Mouse (Mus musculus) neural tube, embryonic 13.5 days (tissue): ENCODE measurements around the gene Prune1. TPM values are rescaled to one million over a fixed set of nuclear protein-coding genes. Genes with fewer than 3 reads are reported as not detected.

Experiments
- ATAC-seq: fragments of 200-750 bp; cut with Nextera tagmentation; 2 replicates; pipeline ENCODE4 v1.8.0; 2017; ENCODE audit warnings: low read depth, mild to moderate bottlenecking, moderate TSS enrichment, moderate library complexity
- H3K27ac ChIP-seq: fragments of 300-500 bp; sonication (generic); replicated peaks from 2 replicates; pipeline ENCODE4 v1.5.1; 2015; ENCODE audit warnings: moderate library complexity, mild to moderate bottlenecking, inconsistent platforms
- H3K27me3 ChIP-seq: fragments of 300-500 bp; sonication (generic); 2 replicates; pipeline ENCODE4 v1.6.1; 2015; ENCODE audit warnings: mild to moderate bottlenecking, inconsistent platforms
- H3K36me3 ChIP-seq: fragments of 300-500 bp; sonication (generic); 2 replicates; pipeline ENCODE4 v1.6.1; 2015; ENCODE audit warnings: mild to moderate bottlenecking, inconsistent platforms
- H3K4me1 ChIP-seq: fragments of 300-500 bp; sonication (generic); replicated peaks from 2 replicates; pipeline ENCODE4 v1.6.1; 2015; ENCODE audit warnings: inconsistent platforms
- H3K4me2 ChIP-seq: fragments of 300-500 bp; sonication (generic); 2 replicates; pipeline ENCODE4 v1.6.1; 2015; ENCODE audit warnings: inconsistent platforms, mild to moderate bottlenecking, moderate library complexity
- H3K4me3 ChIP-seq: fragments of 300-500 bp; sonication (generic); 2 replicates; pipeline ENCODE4 v1.5.1; 2015; ENCODE audit warnings: mild to moderate bottlenecking, inconsistent platforms
- H3K9ac ChIP-seq: fragments of 300-500 bp; sonication (generic); 2 replicates; pipeline ENCODE4 v1.6.1; 2015; ENCODE audit warnings: moderate library complexity, mild to moderate bottlenecking, inconsistent platforms
- H3K9me3 ChIP-seq: fragments of 300-500 bp; sonication (generic); 2 replicates; pipeline ENCODE4 v1.6.1; 2016; ENCODE audit warnings: inconsistent platforms
- WGBS: fragments of 180-500 bp; shearing (Covaris S2); methylation state at CpG from one replicate; pipeline ENCODE4 v1.1.7; 2015; 5-methylcytosine and 5-hydroxymethylcytosine counted together
- polyA plus RNA-seq: library from polyadenylated mRNA; unstranded; fragments of >200 nt; fragmentation: Nextera tagmentation; extraction: Ambion mirVana; gene quantifications from 2 replicates; pipeline ENCODE4 v1.2.1, GENCODE M21; 2015

The Prune1 gene
- polyA plus RNA-seq, 1 experiment from 2014 or later: 47.1 TPM

DNA sequence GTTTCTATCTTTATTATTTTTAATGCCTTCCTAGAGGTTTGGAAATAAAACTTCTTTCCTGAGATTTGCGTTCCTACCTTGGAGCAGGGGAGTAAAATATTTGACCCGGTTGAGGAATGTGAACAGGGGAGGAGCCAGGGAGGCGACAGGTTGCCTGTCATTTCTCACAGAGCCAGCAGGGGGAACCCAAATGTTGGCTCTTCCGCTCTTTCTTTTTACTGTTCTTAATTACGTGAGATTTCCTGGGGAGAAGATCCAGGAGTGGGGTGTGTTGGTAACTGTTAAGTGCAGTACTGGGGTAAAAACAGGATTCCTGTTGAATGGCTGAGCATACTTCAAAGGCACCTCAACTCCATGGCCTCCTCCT is 14.2 kb upstream of the Prune1 start:
- no peaks in the 10 kb centered on the region for H3K9me3 ChIP-seq
- no peak for ATAC-seq
- H3K9ac ChIP-seq: no peak overlapping the region
- H3K4me2 ChIP-seq: no peak overlapping the region
- H3K36me3 ChIP-seq: peaks cover 69% of the 10 kb centered on the region
- H3K4me3 ChIP-seq: no peak overlapping the region
- no peaks in the 10 kb centered on the region for H3K27me3 ChIP-seq
- 10% methylated on average over 5 of the region's 5 CpGs for WGBS
- no peak overlapping the region for H3K27ac ChIP-seq
- no peaks in the 10 kb centered on the region for H3K4me1 ChIP-seq

DNA sequence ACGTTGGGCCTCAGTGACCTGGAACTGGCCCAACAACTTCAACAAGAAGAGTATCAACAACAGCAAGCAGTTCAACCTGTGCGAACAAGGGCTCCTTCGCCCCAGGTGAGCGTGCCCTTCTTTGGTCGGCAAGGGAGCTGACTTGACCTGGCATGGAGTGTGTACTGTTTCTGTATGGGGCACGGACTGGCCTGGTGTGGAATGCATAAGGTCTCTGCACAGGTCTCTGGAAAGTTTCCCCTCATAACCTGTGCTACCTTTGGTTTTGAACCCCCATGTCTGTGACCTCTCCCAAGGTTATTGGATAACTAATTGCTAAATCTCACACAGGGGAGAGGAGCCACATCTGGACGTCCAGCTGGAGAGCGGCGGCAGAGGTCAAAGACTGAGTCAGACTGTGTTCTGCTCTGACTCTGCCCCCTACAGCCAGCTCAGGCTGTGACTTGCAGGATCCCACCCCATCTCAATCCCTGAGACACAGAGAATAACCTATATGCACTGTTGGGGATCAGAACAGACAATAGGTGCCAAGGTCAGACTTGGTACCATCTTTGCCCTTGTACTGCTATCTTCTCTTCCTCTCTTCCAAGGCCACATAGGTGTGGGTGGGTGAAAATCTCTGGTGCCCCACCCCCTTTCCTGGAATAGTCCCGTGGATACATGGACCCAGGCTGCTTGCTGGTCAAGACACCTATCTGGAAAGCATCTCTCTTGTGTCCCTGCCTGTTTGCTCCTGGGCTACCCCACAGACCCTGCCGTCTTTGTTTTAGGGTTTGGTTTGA is 13.6 kb upstream of the Prune1 start:
- Histone ChIP-seq H3K4me2 (no peak overlapping the region), H3K27ac (no peak overlapping the region), H3K27me3 (no peaks in the 10 kb centered on the region), H3K4me3 (no peak overlapping the region), H3K36me3 (peaks cover 75% of the 10 kb centered on the region), H3K4me1 (no peaks in the 10 kb centered on the region), H3K9me3 (no peaks in the 10 kb centered on the region), H3K9ac (no peak overlapping the region)
- WGBS: 80% methylated on average over 11 of the region's 11 CpGs
- no peak for ATAC-seq

DNA sequence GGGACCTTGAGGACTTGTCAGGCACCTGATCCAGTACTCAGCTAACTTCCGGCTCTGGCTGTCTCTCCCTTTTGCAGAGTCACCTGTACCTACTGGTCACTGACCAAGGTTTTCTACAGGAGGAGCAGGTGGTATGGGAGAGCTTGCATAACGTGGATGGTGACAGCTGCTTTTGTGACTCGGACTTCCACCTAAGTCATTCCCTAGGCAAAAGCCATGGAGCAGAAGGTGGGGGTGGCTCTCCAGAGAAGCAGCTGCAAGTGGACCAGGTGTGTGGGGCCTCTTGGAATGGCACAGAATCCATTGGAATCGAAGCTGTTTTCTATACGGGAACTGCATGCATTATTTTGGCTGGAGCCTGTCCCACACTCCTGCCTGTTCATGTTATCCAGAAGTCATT is 12.8 kb upstream of the Prune1 start:
- H3K4me1 ChIP-seq: no peaks in the 10 kb centered on the region
- no peak overlapping the region for H3K9ac ChIP-seq
- no peak overlapping the region for H3K27ac ChIP-seq
- ATAC-seq: no peak
- no peak overlapping the region for H3K4me2 ChIP-seq
- H3K27me3 ChIP-seq: no peaks in the 10 kb centered on the region
- H3K9me3 ChIP-seq: no peaks in the 10 kb centered on the region
- H3K4me3 ChIP-seq: no peak overlapping the region
- 85% methylated on average over 5 of the region's 5 CpGs for WGBS
- H3K36me3 ChIP-seq: peaks cover 83% of the 10 kb centered on the region

DNA sequence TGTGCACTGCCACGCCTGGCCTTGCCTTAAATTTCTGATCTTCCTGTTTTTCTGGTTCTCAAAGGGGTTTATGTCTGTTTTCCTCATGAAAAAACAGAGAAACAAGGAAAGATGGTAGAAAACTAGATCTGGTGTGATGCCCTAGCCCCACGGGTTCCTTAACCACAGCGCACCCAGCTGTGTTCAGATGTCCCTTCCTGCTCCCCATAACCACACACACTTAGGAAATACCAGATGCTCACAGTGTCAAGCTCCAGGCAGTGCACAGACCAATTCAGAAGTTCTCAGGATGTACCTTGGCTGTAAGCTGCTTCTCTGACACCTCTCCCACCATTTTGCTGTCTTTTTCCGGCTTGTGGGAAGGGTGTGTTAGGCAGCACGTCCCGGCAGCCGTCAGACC is 12.4 kb upstream of the Prune1 start:
- Histone ChIP-seq H3K4me1 (no peaks in the 10 kb centered on the region), H3K9ac (no peak overlapping the region), H3K27me3 (no peaks in the 10 kb centered on the region), H3K36me3 (peaks cover 87% of the 10 kb centered on the region), H3K9me3 (no peaks in the 10 kb centered on the region), H3K4me3 (no peak overlapping the region), H3K4me2 (no peak overlapping the region), H3K27ac (no peak overlapping the region)
- ATAC-seq: no peak
- 93% methylated on average over 7 of the region's 7 CpGs for WGBS

DNA sequence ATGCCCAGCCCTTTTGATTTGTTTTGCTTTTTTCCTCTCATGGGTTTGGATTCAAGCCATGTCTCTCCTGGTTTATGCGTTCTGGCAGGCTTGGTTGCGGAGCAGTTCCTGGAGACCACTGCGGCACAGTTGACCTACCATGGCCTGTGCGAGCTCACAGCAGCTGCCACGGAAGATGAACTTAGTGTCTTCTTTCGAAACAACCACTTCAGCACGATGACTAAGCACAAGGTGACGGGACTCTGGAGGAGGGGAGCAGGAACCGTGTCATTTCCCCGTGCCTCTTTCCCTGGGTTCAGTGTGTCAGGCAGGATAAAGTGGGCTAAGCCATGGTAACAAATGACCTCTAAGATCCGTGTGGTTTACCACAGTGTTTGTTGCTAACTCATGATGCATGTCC is 11.7 kb upstream of the Prune1 start:
- Histone ChIP-seq H3K4me3 (no peak overlapping the region), H3K27ac (no peak overlapping the region), H3K4me2 (no peak overlapping the region), H3K9ac (no peak overlapping the region), H3K27me3 (no peaks in the 10 kb centered on the region), H3K4me1 (no peaks in the 10 kb centered on the region), H3K9me3 (no peaks in the 10 kb centered on the region), H3K36me3 (peaks cover 93% of the 10 kb centered on the region)
- 87% methylated on average over 11 of the region's 11 CpGs for WGBS
- ATAC-seq: no peak

DNA sequence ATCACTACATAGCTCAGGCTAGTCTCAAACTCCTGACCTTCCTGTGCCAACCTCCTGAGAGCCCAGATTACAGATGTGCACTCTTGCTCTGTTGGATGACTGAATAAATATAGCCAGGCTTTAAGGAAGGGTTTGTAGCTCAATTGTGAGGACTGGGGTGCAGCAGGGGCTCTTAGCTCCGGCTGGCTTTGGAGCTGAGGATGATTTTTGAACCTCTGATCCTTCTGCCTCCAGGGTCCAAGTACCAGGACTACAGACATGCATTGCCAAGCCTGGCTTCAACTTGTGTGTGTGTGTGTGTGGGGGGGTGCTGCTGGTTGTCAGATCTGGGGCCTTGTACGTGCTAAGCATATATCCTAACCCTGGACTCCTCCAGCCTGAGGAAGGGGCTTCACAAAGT is 11.0 kb upstream of the Prune1 start:
- peaks cover 96% of the 10 kb centered on the region for H3K36me3 ChIP-seq
- H3K9me3 ChIP-seq: no peaks in the 10 kb centered on the region

DNA sequence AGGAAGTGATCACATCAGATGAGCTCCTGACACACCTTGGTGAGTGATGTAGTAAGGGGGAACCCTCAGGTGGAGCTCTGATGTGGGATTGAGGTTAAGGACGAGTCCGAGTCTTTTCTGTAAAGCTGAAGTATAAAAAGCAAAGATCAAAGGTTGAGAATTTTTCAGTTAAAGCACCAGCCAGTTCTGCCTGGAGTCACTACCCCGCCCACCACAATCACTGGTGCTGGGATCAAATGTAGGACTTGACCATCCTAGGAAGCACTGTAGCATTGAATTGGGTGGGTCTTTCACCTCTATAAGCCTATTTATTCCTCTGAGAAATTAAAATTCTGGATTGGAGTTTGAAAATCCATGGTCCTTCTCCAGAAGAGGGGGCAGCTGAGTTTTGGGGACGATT is 9.2 kb upstream of the Prune1 start:
- Histone ChIP-seq H3K4me2 (no peak overlapping the region), H3K4me3 (no peak overlapping the region), H3K36me3 (peaks cover 87% of the 10 kb centered on the region), H3K9me3 (no peaks in the 10 kb centered on the region), H3K9ac (no peak overlapping the region), H3K27ac (no peak overlapping the region), H3K27me3 (no peaks in the 10 kb centered on the region), H3K4me1 (0 out of 2 replicates have a peak, but pooled peaks cover 1% of the 10 kb centered on the region)
- WGBS: 95% methylated on average over 4 of the region's 4 CpGs
- ATAC-seq: no peak

More for the DNA sequence above, 11.0 kb upstream of the Prune1 start:
- Histone ChIP-seq H3K4me3 (no peak overlapping the region), H3K27me3 (no peaks in the 10 kb centered on the region), H3K9ac (no peak overlapping the region), H3K27ac (no peak overlapping the region), H3K4me1 (no peaks in the 10 kb centered on the region), H3K4me2 (no peak overlapping the region)
- 90% methylated on average over 2 of the region's 2 CpGs for WGBS
- ATAC-seq: no peak

DNA sequence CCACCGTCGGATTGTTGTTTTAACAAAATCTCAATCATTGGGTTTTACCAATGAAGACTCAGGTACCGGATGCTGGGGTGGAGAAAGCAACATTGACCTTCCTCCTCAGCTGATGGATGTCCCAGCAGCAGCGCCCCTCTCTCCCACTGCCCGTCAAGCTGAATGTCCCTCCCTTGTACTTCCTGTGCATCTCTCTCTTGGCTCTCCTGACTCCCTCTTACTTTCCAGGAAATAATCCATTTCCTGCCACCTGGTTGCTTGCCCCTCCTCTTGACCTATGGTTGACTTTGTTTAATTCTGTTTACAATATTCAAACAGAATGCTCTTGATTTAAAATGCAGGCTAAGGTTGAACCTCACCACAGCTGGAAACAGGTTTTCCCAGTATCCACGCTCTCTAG is 8.3 kb upstream of the Prune1 start:
- Histone ChIP-seq H3K27ac (no peak overlapping the region), H3K9me3 (no peaks in the 10 kb centered on the region), H3K9ac (no peak overlapping the region), H3K4me1 (peaks cover 8% of the 10 kb centered on the region; the same call in 1 of the 2 replicates), H3K4me3 (no peak overlapping the region), H3K4me2 (no peak overlapping the region), H3K36me3 (peaks cover 79% of the 10 kb centered on the region), H3K27me3 (no peaks in the 10 kb centered on the region)
- no peak for ATAC-seq
- 77% methylated on average over 6 of the region's 6 CpGs for WGBS

DNA sequence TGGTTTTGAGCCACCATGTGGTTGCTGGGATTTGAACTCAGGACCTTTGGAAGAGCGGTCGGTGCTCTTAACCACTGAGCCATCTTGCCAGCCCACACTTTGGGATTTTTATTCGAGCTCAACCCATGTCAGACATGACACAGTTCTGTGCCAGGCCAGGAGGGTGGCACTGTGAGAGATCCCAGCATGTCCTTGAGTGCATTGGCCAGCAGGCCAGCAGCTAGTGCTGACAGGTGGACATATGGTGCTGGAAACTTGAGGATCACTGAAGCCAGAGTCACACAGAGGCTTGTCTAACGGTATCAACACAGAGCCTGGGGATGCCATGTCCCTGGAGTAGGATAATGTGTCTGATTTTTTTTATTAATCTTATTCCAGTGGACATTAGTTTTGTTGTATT is 7.5 kb upstream of the Prune1 start:
- Histone ChIP-seq H3K4me3 (no peak overlapping the region), H3K9me3 (no peaks in the 10 kb centered on the region), H3K9ac (no peak overlapping the region), H3K4me1 (peaks cover 16% of the 10 kb centered on the region), H3K27ac (no peak overlapping the region), H3K4me2 (no peak overlapping the region), H3K36me3 (peaks cover 71% of the 10 kb centered on the region), H3K27me3 (no peaks in the 10 kb centered on the region)
- WGBS: 91% methylated on average over 4 of the region's 4 CpGs
- no peak for ATAC-seq

DNA sequence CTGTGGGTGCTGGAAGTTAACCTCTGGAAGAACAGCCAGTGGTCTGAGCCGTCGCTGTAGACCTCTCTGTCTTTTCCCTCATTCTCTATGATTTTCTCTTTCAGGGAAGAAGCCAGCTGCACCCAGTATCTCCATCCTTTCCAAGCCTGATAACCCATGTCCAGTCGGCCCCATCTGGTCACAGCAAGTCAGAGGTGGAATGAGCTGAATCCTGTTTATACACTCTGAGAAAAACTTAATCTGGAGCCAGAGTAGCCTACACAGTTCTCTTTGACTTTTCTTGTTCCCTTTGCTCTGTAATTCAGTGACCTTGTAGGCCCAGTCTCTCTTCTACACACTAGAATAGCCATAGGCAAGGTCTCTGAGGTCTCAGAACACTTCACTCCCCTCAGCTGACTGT is 5.7 kb upstream of the Prune1 start:
- Histone ChIP-seq H3K36me3 (peaks cover 52% of the 10 kb centered on the region), H3K4me2 (no peak overlapping the region)
- ATAC-seq: no peak

DNA sequence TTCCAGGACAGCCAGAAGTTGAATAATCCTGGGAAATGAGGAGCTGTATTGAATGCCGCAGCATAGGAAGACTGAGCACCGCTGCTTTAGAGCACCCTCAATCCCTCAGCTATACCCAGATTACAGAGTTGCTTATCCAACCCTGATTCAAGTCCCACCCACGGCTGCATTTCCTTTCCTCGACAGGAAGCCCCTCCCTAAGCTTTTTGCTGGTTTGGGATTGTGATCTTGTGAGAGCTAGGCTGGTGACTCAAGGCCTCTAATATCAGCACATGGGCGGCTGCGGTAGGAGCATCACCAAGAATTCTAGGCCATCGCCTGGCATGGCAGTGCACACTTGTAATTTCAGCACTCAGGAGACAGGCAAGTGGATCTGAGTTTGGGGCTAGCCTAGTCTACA is 4.6 kb upstream of the Prune1 start:
- no peaks in the 10 kb centered on the region for H3K27me3 ChIP-seq
- WGBS: 90% methylated on average over 7 of the region's 7 CpGs
- no peaks in the 10 kb centered on the region for H3K9me3 ChIP-seq
- H3K9ac ChIP-seq: no peak overlapping the region
- peaks cover 30% of the 10 kb centered on the region for H3K4me1 ChIP-seq
- no peak for ATAC-seq
- no peak overlapping the region for H3K4me3 ChIP-seq
- H3K27ac ChIP-seq: no peak overlapping the region
- H3K36me3 ChIP-seq: peaks cover 42% of the 10 kb centered on the region
- H3K4me2 ChIP-seq: no peak overlapping the region

More for the DNA sequence above, 5.7 kb upstream of the Prune1 start:
- no peaks in the 10 kb centered on the region for H3K9me3 ChIP-seq
- H3K9ac ChIP-seq: no peak overlapping the region
- H3K27ac ChIP-seq: no peak overlapping the region
- peaks cover 25% of the 10 kb centered on the region for H3K4me1 ChIP-seq
- WGBS: 86% methylated on average over 3 of the region's 3 CpGs
- no peak overlapping the region for H3K4me3 ChIP-seq
- H3K27me3 ChIP-seq: no peaks in the 10 kb centered on the region

DNA sequence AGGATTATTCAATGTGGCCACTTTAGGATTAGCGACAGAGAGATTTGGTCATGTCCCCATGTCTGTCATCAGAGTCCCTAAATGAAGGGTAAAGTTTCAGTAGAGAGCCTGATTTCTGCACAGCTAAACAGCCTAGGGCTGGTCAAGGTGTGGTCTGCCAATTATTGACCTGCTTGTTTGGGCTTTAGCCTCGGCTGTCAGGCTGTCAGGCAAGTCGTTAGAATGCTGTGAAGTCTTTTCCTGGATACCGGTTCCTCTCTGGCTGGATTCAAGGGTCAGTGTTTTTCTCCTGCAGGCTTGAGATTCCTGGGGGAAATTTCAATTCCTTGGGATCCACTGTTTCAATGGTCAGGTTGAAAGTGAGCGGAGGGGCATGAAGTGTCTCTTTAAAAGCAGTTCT is 4.1 kb upstream of the Prune1 start:
- H3K36me3 ChIP-seq: peaks cover 37% of the 10 kb centered on the region
- no peak overlapping the region for H3K4me3 ChIP-seq
- no peak for ATAC-seq
- H3K27me3 ChIP-seq: no peaks in the 10 kb centered on the region
- no peak overlapping the region for H3K4me2 ChIP-seq
- no peak overlapping the region for H3K27ac ChIP-seq
- peaks cover 31% of the 10 kb centered on the region for H3K4me1 ChIP-seq
- WGBS: 71% methylated on average over 5 of the region's 5 CpGs
- H3K9me3 ChIP-seq: no peaks in the 10 kb centered on the region
- no peak overlapping the region for H3K9ac ChIP-seq

DNA sequence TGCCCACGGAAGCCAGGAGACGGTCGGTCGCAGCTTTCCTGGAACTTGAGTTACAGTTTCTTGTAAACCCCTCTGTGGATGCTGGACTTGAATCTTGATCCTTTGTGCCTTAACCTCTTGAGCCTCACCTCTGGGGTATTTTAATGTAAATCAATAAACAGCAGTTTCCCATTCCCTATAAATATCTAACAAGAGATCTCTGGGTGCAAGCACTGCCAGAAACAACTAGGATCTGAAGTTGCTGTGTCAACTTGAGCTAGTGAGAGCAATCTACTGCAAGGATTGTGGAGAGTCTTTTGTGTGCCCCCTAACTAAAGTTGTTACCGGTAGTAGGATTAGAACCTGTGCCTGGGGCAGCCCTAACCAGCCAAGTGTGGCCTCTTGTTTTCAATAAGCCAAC is 3.5 kb upstream of the Prune1 start:
- H3K4me3 ChIP-seq: no peak overlapping the region
- 0 out of 2 replicates have a peak overlapping the region, but pooled peaks have one; percentile 82 for H3K4me2 ChIP-seq
- H3K27me3 ChIP-seq: no peaks in the 10 kb centered on the region
- no peak for ATAC-seq
- H3K27ac ChIP-seq: no peak overlapping the region
- H3K4me1 ChIP-seq: peaks cover 38% of the 10 kb centered on the region
- WGBS: 93% methylated on average over 5 of the region's 5 CpGs
- no peak overlapping the region for H3K9ac ChIP-seq
- H3K9me3 ChIP-seq: no peaks in the 10 kb centered on the region
- peaks cover 31% of the 10 kb centered on the region for H3K36me3 ChIP-seq
